Mouse (Mus musculus): Measurements from ENCODE around the gene Pdpk1. TPM values are rescaled to one million over a fixed set of nuclear protein-coding genes. Genes with fewer than 3 reads are reported as not detected.
A peak's percentile ranks its signal among the peaks of the same experiment; 100 is the strongest.

Pdpk1 gene
- polyA plus RNA-seq, 1 experiment: 12.7 TPM

DNA sequence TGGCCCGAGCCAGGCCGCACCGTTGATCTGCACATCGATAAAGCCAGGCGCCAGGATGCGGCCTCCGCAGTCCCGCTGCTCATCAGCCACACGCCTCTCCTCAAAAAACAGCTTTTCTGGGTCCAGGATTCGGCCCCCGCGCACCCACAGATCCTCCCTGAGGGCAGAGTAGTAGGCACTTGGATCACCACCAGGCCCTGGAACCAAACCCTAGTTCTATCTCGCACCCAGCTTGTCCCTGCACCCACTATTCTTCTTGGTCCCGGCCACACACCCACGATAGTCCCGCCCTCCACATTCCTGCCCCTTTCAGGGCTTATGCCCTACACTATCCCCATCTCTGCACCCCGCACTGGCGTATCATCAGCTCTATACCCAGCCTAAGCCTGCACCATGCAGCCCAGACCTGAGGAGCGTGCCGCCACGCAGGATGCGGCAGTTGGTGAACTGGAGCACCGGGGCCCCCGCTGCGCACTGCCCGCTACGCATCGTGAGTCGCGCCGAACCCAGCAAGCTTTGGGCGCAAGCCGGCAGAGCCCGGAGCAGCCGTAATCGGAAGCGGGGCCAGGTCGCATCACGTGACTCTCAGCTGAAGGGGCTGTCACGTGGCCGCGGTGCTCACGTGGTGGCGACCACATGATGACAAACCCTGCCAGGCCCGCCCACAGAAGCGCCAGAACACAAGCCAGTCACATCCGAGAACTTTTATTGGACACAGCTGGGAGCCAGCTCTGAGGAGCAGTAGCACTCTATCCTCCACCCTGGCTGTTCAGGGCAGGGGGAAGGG, 12.6 kb upstream of the Pdpk1 start, which contains the start of gene Amdhd2:
Gene Amdhd2 (minus strand): TSS at position 591 of the 787 bp plus-strand sequence.
- H3K27me3 ChIP-seq (ENCODE audit: control insufficient read depth, insufficient read depth, low read length): no peaks in the 10 kb centered on the region
- no peak for TF ChIP-seq CTCF (IDR thresholded peaks at IDR 0.05; ENCODE audit: extremely low read depth, insufficient read length, insufficient replicate concordance, low read depth, low read length)
- TF ChIP-seq POLR2A (IDR thresholded peaks at IDR 0.05; ENCODE audit: low read depth, low read length): 0 out of 2 replicates have a peak, but pooled peaks have one; percentile 27
- H3K4me1 ChIP-seq (ENCODE audit: control insufficient read depth, insufficient read depth, insufficient read length, low read length): peaks cover 17% of the 10 kb centered on the region
- H3K27ac ChIP-seq (ENCODE audit: insufficient read depth, low read depth, low read length): peak within 1 kb of the TSS; percentile 82
- H3K4me3 ChIP-seq (ENCODE audit: low read depth, low read length): peak within 1 kb of the TSS; percentile 65
- H3K36me3 ChIP-seq (ENCODE audit: control insufficient read depth, insufficient read depth, low read length): peaks cover 16% of the 10 kb centered on the region
- under 1% methylated on average over 47 of the region's 47 CpGs for WGBS

DNA sequence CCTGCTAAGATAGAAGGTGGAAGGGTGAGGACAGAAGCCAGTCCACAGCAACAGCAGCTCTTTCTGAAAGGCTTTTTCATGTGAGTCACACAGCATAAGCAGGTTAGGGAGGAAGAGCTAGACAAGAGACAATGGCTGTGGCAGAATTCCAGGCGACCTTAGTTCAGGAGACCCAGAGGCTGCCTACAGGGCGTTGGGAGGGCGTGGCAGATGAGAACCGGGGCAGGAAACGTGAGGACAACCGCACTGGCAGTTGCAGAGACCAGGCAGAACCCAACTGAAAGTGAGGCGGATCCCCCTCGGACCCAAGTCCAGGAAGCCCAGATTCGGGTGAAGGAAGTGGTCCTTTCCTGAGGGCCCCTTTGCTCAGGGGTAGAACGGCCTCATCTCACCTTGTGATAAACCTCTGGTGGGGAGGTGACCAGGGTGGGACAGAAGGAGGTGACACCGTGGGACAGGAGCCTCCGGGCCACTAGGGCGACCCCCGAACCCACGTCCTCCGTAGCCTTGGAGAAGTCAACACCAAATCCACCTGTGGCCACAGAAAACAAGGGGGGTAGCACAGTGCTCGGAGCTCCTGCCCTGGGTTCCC, 12.0 kb upstream of the Pdpk1 start:
- TF ChIP-seq POLR2A (IDR thresholded peaks at IDR 0.05; ENCODE audit: low read depth, low read length) (peak; percentile 41; the same call in 1 of the 2 replicates), CTCF (IDR thresholded peaks at IDR 0.05; ENCODE audit: extremely low read depth, insufficient read length, insufficient replicate concordance, low read depth, low read length) (no peak)
- peaks cover 13% of the 10 kb centered on the region; the same call in 1 of the 2 replicates for H3K4me1 ChIP-seq (ENCODE audit: control insufficient read depth, insufficient read depth, insufficient read length, low read length)
- H3K27me3 ChIP-seq (ENCODE audit: control insufficient read depth, insufficient read depth, low read length): no peaks in the 10 kb centered on the region
- peak overlapping the region; percentile 82 for H3K27ac ChIP-seq (ENCODE audit: insufficient read depth, low read depth, low read length)
- peak overlapping the region; percentile 65 for H3K4me3 ChIP-seq (ENCODE audit: low read depth, low read length)
- 6% methylated on average over 17 of the region's 17 CpGs for WGBS
- H3K36me3 ChIP-seq (ENCODE audit: control insufficient read depth, insufficient read depth, low read length): peaks cover 17% of the 10 kb centered on the region

DNA sequence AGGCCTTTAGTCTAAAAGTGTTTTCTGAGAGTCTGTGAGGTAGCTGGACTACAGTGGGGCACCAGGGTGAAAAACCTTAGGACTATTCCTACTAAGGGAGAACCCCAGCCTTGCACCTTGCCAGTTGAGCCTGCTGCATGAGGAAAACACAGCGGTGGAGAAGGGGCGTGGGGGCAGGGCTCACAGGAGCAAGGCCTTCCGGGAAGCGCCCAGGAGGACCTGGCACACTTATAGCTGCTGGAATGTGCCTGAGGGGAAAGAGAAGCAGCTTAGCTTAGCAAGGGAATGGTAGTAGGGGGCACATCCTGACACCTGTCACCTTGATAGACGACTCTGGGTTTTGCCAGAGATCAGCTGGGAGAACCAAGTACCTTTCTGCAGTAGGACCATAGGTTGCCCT, 10.7 kb upstream of the Pdpk1 start:
- TF ChIP-seq CTCF (IDR thresholded peaks at IDR 0.05; ENCODE audit: extremely low read depth, insufficient read length, insufficient replicate concordance, low read depth, low read length) (no peak), POLR2A (IDR thresholded peaks at IDR 0.05; ENCODE audit: low read depth, low read length) (no peak)
- no peaks in the 10 kb centered on the region for H3K27me3 ChIP-seq (ENCODE audit: control insufficient read depth, insufficient read depth, low read length)
- H3K4me1 ChIP-seq (ENCODE audit: control insufficient read depth, insufficient read depth, insufficient read length, low read length): peaks cover 12% of the 10 kb centered on the region; the same call in 1 of the 2 replicates
- peak overlapping the region; percentile 53; the same call in 1 of the 2 replicates for H3K27ac ChIP-seq (ENCODE audit: insufficient read depth, low read depth, low read length)
- H3K4me3 ChIP-seq (ENCODE audit: low read depth, low read length): no peak overlapping the region
- 67% methylated on average over 5 of the region's 5 CpGs for WGBS
- H3K36me3 ChIP-seq (ENCODE audit: control insufficient read depth, insufficient read depth, low read length): peaks cover 20% of the 10 kb centered on the region

DNA sequence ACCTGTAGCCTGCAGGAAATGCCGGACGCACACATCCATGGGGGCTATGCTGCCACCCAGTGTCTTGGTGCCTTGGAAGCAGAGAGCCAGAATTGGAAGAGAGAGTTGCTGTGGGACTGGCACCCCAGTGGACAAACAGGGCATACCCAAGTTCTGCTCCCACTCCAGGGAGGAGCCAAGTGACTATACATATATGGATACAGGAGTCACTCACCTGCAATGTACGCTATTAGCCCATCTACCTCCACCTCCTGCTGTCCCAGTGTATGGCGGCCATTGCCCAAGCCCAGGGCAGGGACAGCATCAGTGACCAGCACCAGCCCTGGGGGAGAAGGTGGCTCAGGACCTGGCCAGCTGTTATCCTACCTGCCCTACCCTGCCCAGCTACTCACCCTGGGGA, 6.8 kb upstream of the Pdpk1 start:
- WGBS: 99% methylated on average over 4 of the region's 4 CpGs
- H3K4me3 ChIP-seq (ENCODE audit: low read depth, low read length): no peak overlapping the region
- peaks cover 26% of the 10 kb centered on the region for H3K36me3 ChIP-seq (ENCODE audit: control insufficient read depth, insufficient read depth, low read length)
- H3K27ac ChIP-seq (ENCODE audit: insufficient read depth, low read depth, low read length): no peak overlapping the region
- TF ChIP-seq POLR2A (IDR thresholded peaks at IDR 0.05; ENCODE audit: low read depth, low read length) (no peak), CTCF (IDR thresholded peaks at IDR 0.05; ENCODE audit: extremely low read depth, insufficient read length, insufficient replicate concordance, low read depth, low read length) (no peak)
- H3K27me3 ChIP-seq (ENCODE audit: control insufficient read depth, insufficient read depth, low read length): no peaks in the 10 kb centered on the region
- H3K4me1 ChIP-seq (ENCODE audit: control insufficient read depth, insufficient read depth, insufficient read length, low read length): peaks cover 17% of the 10 kb centered on the region; the same call in 1 of the 2 replicates

DNA sequence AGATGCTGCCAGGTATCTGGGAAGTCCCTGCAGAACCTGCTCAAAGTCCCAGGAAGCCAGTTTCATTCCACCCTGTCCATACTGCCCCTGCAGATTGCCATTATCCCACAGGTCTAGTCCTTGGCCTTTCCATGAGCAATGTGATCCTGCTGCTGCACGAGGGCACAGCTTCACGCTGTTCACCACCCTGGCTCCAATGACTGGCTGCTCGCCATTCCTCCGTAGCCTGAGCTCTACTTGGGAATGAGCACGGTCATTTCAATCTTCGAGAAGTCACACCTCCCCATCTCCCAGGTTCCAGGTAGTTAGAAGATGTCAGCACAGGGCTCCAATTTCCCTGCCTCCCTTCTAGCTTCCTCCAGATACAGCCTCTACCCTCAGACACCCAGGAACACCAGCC, 6.4 kb upstream of the Pdpk1 start:
- 92% methylated on average over 6 of the region's 6 CpGs for WGBS
- TF ChIP-seq CTCF (IDR thresholded peaks at IDR 0.05; ENCODE audit: extremely low read depth, insufficient read length, insufficient replicate concordance, low read depth, low read length) (no peak), POLR2A (IDR thresholded peaks at IDR 0.05; ENCODE audit: low read depth, low read length) (no peak)
- Histone ChIP-seq H3K27me3 (ENCODE audit: control insufficient read depth, insufficient read depth, low read length) (no peaks in the 10 kb centered on the region), H3K4me3 (ENCODE audit: low read depth, low read length) (no peak overlapping the region), H3K4me1 (ENCODE audit: control insufficient read depth, insufficient read depth, insufficient read length, low read length) (peaks cover 18% of the 10 kb centered on the region; the same call in 1 of the 2 replicates), H3K36me3 (ENCODE audit: control insufficient read depth, insufficient read depth, low read length) (peaks cover 26% of the 10 kb centered on the region), H3K27ac (ENCODE audit: insufficient read depth, low read depth, low read length) (no peak overlapping the region)

DNA sequence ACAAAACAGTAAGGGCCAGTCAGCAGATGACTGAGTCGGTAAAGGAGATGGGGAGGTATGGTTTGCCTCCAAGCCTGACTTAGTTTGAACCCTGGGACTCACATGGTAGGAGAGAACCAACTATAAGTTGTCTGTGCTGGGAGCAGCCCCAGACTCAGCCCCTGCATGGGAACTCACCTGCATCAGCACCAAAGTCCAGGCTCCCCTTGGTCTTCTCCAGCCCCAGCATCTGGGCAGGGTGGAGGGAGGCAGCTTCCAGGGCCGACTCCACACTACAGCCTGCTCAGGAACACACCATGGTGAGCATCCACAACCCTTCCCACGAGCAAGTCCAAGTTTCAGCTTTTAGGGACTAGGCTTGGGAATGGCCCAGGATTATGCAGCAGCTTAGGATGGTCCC, 5.7 kb upstream of the Pdpk1 start:
- 92% methylated on average over 3 of the region's 3 CpGs for WGBS
- H3K27me3 ChIP-seq (ENCODE audit: control insufficient read depth, insufficient read depth, low read length): no peaks in the 10 kb centered on the region
- peaks cover 26% of the 10 kb centered on the region for H3K36me3 ChIP-seq (ENCODE audit: control insufficient read depth, insufficient read depth, low read length)
- H3K4me3 ChIP-seq (ENCODE audit: low read depth, low read length): no peak overlapping the region
- H3K27ac ChIP-seq (ENCODE audit: insufficient read depth, low read depth, low read length): no peak overlapping the region
- TF ChIP-seq POLR2A (IDR thresholded peaks at IDR 0.05; ENCODE audit: low read depth, low read length): no peak
- TF ChIP-seq CTCF (IDR thresholded peaks at IDR 0.05; ENCODE audit: extremely low read depth, insufficient read length, insufficient replicate concordance, low read depth, low read length): no peak
- peaks cover 15% of the 10 kb centered on the region; the same call in 1 of the 2 replicates for H3K4me1 ChIP-seq (ENCODE audit: control insufficient read depth, insufficient read depth, insufficient read length, low read length)

DNA sequence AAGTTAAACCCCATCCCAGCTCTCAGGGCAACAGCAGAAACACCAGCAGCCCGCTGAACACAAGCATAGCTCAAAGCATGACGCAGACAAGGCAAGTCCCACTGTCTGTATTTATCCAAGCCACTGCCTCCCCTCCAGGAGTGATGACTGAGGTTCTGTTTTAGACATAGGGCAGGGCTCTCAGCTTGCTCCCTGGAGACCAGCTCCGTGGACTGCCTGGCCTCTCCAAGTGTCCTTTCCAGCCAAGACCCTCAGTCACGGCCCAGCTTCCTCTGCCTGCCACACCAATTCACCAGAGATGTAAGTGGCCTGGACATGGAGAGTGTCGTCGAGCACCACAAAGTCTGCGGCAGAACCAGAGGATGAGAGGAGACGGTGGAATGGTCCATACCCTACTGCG, 5.0 kb upstream of the Pdpk1 start:
- TF ChIP-seq CTCF (IDR thresholded peaks at IDR 0.05; ENCODE audit: extremely low read depth, insufficient read length, insufficient replicate concordance, low read depth, low read length): no peak
- no peak for TF ChIP-seq POLR2A (IDR thresholded peaks at IDR 0.05; ENCODE audit: low read depth, low read length)

More for the DNA sequence above, 5.0 kb upstream of the Pdpk1 start:
- H3K4me3 ChIP-seq (ENCODE audit: low read depth, low read length): no peak overlapping the region
- peaks cover 14% of the 10 kb centered on the region; the same call in 1 of the 2 replicates for H3K4me1 ChIP-seq (ENCODE audit: control insufficient read depth, insufficient read depth, insufficient read length, low read length)
- H3K36me3 ChIP-seq (ENCODE audit: control insufficient read depth, insufficient read depth, low read length): peaks cover 25% of the 10 kb centered on the region
- 96% methylated on average over 9 of the region's 9 CpGs for WGBS
- H3K27ac ChIP-seq (ENCODE audit: insufficient read depth, low read depth, low read length): no peak overlapping the region
- no peaks in the 10 kb centered on the region for H3K27me3 ChIP-seq (ENCODE audit: control insufficient read depth, insufficient read depth, low read length)

All from small intestine, adult 2 months (tissue).